Mouse (Mus musculus): Measurements from ENCODE around the gene Pde2a. TPM values are rescaled to one million over a fixed set of nuclear protein-coding genes. Genes with fewer than 3 reads are reported as not detected.

The Pde2a gene
- total RNA-seq, 4 experiments from 2014 or later, result 46.1 to 58.6 (median 52.8) TPM

Small RNA genes lying within 50 kb of the gene (microRNA-seq; reads per million reads assigned to microRNA genes)
- 46,142 reads per million, percentile 97 among the genes with 10 or more reads in this experiment for gene Mir139

Other genes starting within 250 kb of the Pde2a start
- gene Atg16l2, start 119.4 kb upstream of the Pde2a start, total RNA-seq (2022), result 10 to 100 TPM in 2 of 4 experiments, 1 to 10 TPM in 2; 5.7 to 12.3 (median 9.3) TPM
- 10 to 100 TPM; 57.4 to 86.0 (median 69.5) TPM for gene Stard10, start 104.6 kb upstream of the Pde2a start, total RNA-seq (2022)
- 10 to 100 TPM; 27.2 to 40.0 (median 28.4) TPM for gene Arap1, start 73.6 kb upstream of the Pde2a start, total RNA-seq (2022)
- gene Gm45837, start 10.8 kb upstream of the Pde2a start, total RNA-seq (2022), result 1 to 10 TPM in 2 of 4 experiments, not detected in 2; 3.7 to 4.3 TPM
- gene Art2b, start 163.9 kb downstream of the Pde2a start, total RNA-seq (2022), result not detected
- 10 to 100 TPM; 73.5 to 96.2 (median 93.6) TPM for gene Clpb, start 241.9 kb downstream of the Pde2a start, total RNA-seq (2022)